Mouse (Mus musculus): ENCODE measurements around the gene Acvrl1. TPM values are rescaled to one million over a fixed set of nuclear protein-coding genes. Genes with fewer than 3 reads are reported as not detected.

The Acvrl1 gene
- total RNA-seq, 1 experiment from 2014 or later: 6.1 TPM

GRCm38 (mm10) chr15:101181106-101181466, 52.8 kb downstream of the Acvrl1 start:
- no peak for ATAC-seq (ENCODE audit: extremely low read depth, insufficient number of reproducible peaks, low FRiP score, poor library complexity, severe bottlenecking)

GRCm38 (mm10) chr15:101181500-101181899, 53.2 kb downstream of the Acvrl1 start:
- ATAC-seq (ENCODE audit: extremely low read depth, insufficient number of reproducible peaks, low FRiP score, poor library complexity, severe bottlenecking): no peak

GRCm38 (mm10) chr15:101182676-101183075, 54.4 kb downstream of the Acvrl1 start:
- no peak for ATAC-seq (ENCODE audit: extremely low read depth, insufficient number of reproducible peaks, low FRiP score, poor library complexity, severe bottlenecking)

DNA sequence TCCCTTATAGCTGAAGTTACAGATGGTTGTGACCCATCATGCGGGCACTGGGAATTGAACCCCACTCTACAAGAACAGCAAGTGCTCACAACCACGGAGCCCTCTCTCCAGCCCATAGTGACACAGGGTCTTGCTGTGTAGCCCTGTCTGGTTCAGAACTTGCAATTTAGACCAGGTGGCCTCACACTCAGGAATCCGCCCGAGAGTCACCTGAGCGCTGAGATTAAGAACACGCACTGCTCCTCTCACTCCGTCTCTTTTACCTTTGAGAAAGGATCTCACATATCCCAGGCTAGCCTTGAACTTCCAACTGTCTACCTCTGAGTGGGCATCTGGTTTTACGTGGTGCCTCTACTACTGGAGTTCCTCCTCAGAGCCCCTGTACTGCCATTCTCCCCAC, 56.0 kb downstream of the Acvrl1 start:
- ATAC-seq (ENCODE audit: extremely low read depth, insufficient number of reproducible peaks, low FRiP score, poor library complexity, severe bottlenecking): no peak

- no peak for ATAC-seq (ENCODE audit: extremely low read depth, insufficient number of reproducible peaks, low FRiP score, poor library complexity, severe bottlenecking)
These were observed 57.2 kb downstream of the Acvrl1 start for GRCm38 (mm10) chr15:101185549-101185948.

DNA sequence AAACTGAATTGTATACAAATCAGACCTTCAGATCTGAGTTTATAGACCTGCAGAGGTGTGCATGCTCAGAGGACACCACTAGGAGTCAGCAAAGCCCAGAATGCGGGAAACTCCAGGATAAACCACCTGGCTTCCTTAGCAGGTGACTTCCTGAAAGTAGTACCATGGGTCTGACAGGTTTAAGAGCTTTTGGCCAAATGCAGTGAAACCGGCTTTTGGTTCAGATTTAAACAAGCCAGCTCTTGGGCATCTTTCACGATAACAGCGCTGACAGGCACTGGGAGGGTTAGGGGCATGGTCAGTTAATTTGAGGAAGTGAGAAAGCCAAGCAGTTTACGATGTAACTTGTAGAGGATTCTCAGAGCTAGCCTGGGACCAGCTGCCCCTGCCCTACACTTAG, 59.6 kb downstream of the Acvrl1 start:
- peak; percentile 39; the same call in 1 of the 2 replicates for ATAC-seq (ENCODE audit: extremely low read depth, insufficient number of reproducible peaks, low FRiP score, poor library complexity, severe bottlenecking)

DNA sequence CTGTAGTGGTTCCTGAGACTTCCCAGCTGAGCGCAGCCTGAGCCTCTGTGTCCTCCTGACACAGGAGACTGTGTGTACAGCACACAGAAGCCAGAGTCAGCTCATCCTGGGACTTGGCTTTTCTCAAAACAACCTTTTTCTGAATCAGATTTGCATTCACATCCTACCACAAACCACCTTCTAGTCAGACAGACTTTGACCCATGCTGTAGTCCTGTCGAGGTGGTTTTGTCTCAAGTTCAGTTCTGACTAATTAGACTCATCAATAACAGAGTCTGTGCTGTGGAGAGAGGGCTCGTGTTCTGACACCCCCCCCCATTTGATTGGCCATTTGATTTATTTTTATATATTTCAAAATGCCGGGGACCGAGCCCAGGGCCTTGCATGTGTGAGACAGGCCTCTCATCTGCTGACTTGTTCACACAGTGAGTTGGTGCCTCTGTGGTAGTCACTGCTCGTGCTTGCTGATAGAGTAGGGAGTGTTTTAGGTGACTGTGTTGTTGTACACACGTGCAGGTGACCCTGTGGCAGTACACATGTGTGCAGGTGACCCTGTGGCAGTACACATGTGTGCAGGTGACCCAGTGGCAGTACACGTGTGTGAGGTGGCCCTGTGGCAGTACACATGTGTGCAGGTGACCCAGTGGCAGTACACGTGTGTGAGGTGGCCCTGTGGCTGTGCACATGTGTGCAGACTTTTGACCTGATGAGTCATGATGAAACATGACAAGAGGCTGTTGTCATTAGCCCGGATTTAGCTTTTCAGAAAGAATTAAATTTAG, 61.8 kb downstream of the Acvrl1 start:
- no peak for ATAC-seq (ENCODE audit: extremely low read depth, insufficient number of reproducible peaks, low FRiP score, poor library complexity, severe bottlenecking)

DNA sequence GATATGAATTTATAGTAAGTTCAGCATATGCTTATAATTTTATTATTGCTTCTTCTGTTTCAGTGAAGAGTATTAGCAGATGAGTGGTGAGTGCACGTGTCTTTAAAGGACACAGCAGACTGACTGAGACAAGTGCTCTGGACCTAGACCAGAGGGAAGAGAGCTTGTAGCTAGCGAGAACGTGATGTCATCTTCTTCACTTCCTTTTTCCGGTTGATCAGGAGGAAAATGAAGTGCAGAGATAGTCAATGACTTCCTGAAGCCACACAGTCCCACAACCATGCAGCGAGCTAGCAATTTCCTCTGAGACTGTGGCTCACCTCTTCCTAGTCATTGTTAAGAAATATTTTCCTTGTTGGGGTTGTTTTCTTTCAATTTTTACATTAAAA, 62.4 kb downstream of the Acvrl1 start:
- ATAC-seq (ENCODE audit: extremely low read depth, insufficient number of reproducible peaks, low FRiP score, poor library complexity, severe bottlenecking): peak; percentile 54; the same call in 1 of the 2 replicates

DNA sequence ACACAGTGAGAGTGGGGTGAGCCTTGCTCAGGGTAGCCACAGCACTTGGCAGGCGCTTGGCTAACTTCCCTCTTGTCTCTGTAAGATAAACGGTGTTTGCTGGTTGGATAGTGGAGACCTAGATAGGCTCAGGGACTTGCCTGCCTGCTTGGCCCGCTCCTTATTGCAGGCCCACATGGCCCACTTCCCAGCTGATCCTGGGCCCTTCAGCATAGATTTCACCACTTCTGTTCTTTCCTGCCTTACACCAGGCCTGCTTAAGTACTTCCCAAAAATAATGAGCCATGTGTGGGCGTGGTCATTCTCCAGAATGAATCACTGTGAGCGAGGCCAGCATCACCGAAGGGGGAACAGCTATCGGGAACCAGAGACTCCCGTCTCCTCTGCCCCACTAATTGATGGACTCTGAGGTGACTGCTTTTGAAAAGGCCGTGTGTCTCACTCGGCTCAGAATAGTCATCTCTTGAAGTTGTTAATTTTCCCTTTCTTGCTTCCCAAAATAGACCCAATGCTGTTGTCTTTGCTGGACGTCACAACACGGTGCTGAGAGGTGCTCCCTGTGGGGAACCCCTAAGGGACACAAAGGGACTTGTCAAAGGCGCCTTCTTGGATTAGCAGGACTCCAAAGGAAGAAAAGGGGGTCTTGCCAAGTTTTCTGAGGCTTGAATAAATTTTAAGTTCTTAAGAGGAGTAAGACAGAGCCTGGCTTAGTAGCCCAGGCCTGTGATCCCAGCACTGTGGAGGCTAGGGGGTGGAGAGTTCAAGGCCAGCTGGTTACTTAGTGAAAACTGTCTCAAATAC, 63.3 kb downstream of the Acvrl1 start:
- no peak for ATAC-seq (ENCODE audit: extremely low read depth, insufficient number of reproducible peaks, low FRiP score, poor library complexity, severe bottlenecking)

GRCm38 (mm10) chr15:101192260-101192640, 63.9 kb downstream of the Acvrl1 start:
- ATAC-seq (ENCODE audit: extremely low read depth, insufficient number of reproducible peaks, low FRiP score, poor library complexity, severe bottlenecking): no peak

GRCm38 (mm10) chr15:101192651-101193050, 64.3 kb downstream of the Acvrl1 start:
- no peak for ATAC-seq (ENCODE audit: extremely low read depth, insufficient number of reproducible peaks, low FRiP score, poor library complexity, severe bottlenecking)

DNA sequence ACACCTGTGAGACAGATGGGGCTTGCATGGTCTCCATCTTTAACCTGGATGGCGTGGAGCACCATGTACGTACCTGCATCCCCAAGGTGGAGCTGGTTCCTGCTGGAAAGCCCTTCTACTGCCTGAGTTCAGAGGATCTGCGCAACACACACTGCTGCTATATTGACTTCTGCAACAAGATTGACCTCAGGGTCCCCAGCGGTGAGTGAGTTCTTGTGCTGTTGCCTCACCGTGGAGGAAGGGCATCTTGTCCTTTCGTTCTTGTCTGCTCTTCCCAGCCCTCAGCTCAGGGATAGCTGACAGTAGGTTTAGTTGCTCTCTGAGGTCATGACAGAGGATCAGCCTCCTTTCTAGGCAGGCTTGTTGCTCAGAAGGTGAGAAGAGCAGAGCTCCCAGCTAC, 65.6 kb downstream of the Acvrl1 start:
- ATAC-seq (ENCODE audit: extremely low read depth, insufficient number of reproducible peaks, low FRiP score, poor library complexity, severe bottlenecking): no peak

Other genes with a start within 250 kb of the Acvrl1 start
- not detected in 2 replicates for gene Gm47841, start 81.1 kb upstream of the Acvrl1 start, total RNA-seq (2017)
- gene Fignl2, start 50.0 kb upstream of the Acvrl1 start, total RNA-seq (2017): 0.12 TPM in 1 of 2 replicates, not detected in the other
- gene Ankrd33, start 12.8 kb upstream of the Acvrl1 start, total RNA-seq (2017): not detected in 2 replicates
- 22.0 and 23.1 TPM in 2 replicates for gene Acvr1b, start 45.5 kb downstream of the Acvrl1 start, total RNA-seq (2017)
- 0.81 and 0.98 TPM in 2 replicates for gene Grasp, start 95.7 kb downstream of the Acvrl1 start, total RNA-seq (2017)
- gene Nr4a1, start 125.7 kb downstream of the Acvrl1 start, total RNA-seq (2017): 185 and 187 TPM in 2 replicates
- 61.0 and 68.8 TPM in 2 replicates for gene Atg101, start 155.8 kb downstream of the Acvrl1 start, total RNA-seq (2017)
- 0.70 and 0.98 TPM in 2 replicates for gene 6030408B16Rik, start 164.7 kb downstream of the Acvrl1 start, total RNA-seq (2017)
- 31.7 and 34.7 TPM in 2 replicates for gene Krt80, start 241.6 kb downstream of the Acvrl1 start, total RNA-seq (2017)

All from neutrophil, adult 5-6 weeks (primary cell).